Mouse (Mus musculus): ENCODE results near the gene Odf2. TPM values are rescaled to one million over a fixed set of nuclear protein-coding genes. Genes with fewer than 3 reads are reported as not detected.

Gene Odf2
- 49.0 and 49.3 TPM in 2 replicates for total RNA-seq (2012; rRNA removed)
- polyA plus RNA-seq (2012; ENCODE audit: insufficient read depth in 1 of 2, insufficient read length in 2 of 2, low read depth in 1 of 2, low replicate concordance in 2 of 2, missing spikeins in 1 of 2): 10 to 100 TPM in 1 of 2 experiments, not detected in 1; 82.8 TPM

DNA sequence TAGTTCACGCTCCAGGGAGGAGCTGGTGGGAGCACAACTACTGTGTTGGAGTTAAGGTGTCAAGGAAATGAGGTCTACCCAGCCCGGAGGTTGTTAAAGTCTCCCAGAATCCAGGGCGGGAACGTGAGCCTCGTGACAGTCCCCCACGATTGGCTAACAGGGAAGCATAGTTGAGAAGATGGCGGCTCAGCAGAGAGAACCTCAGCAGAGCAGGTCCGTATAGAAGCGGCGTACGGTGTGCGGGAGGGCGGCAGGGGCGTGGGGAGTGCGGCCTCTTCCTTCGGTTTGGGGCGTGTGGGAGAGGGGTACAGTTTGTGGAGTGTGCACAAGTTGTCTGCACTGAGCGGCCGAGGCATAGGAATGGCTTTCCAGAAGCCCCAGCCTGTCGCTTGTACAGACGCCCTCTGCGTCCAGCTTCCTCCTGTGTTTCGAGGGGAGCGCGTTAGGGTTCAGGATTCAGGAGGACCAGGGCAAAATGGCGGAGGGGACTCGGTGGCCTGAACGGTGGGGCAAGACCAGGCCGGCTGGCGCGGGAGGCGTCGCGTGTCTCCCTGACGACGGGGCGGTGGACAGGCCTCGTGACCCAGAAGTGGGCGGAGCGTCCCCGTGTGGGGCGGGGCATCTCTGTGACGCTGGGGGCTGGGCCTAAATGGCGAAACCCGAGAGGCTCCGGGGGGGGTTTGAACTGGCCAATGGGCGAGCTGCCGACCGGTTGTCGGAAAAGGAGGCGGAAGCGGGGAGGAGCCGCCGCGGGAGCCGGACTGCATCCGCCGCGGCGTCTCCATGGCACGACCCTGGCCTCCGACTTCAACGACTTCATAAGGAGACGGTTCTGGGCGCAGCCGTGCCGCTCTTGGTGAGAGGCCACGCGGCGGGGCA lies at the start of gene Odf2:
Odf2 (plus strand) TSS at position 156 of the 879 bp plus-strand sequence.
- TF ChIP-seq ELF1 (IDR thresholded peaks at IDR 0.05; ENCODE audit: low read depth, low read length) (peak; percentile 86), TCF12 (IDR thresholded peaks at IDR 0.05; ENCODE audit: low read depth, low read length) (peak; percentile 11; the same call in 1 of the 2 replicates), POLR2AphosphoS5 (IDR thresholded peaks at IDR 0.05; ENCODE audit: borderline replicate concordance, low read depth, low read length) (no peak), TBP (IDR thresholded peaks at IDR 0.05; ENCODE audit: low read depth, low read length) (0 out of 2 replicates have a peak, but pooled peaks have one; percentile 24), MYC (IDR thresholded peaks at IDR 0.05; ENCODE audit: low read depth, low read length) (peak; percentile 15; the same call in 1 of the 2 replicates), ZNF384 (IDR thresholded peaks at IDR 0.05; ENCODE audit: low read depth, low read length) (no peak), KAT2A (conservative IDR thresholded peaks at IDR 0.05; ENCODE audit: low read depth, low read length) (no peak), MXI1 (IDR thresholded peaks at IDR 0.05; ENCODE audit: low read depth, low read length) (peak; percentile 94), MEF2A (IDR thresholded peaks at IDR 0.05; ENCODE audit: extremely low read depth, insufficient replicate concordance, low read depth, low read length, poor library complexity, severe bottlenecking) (no peak), CHD2 (IDR thresholded peaks at IDR 0.05; ENCODE audit: low read length) (no peak), MAFK (IDR thresholded peaks at IDR 0.05; ENCODE audit: borderline replicate concordance, low read depth, low read length) (no peak), EP300 (IDR thresholded peaks at IDR 0.05; ENCODE audit: low read depth in 1 of 2, low read length in 2 of 2) (no peak), UBTF (IDR thresholded peaks at IDR 0.05; ENCODE audit: borderline replicate concordance, insufficient read depth, low read depth, low read length) (0 out of 2 replicates have a peak, but pooled peaks have one; percentile 31), USF1 (IDR thresholded peaks at IDR 0.05; ENCODE audit: low read depth, low read length) (peak; percentile 97), SIN3A (IDR thresholded peaks at IDR 0.05; ENCODE audit: low read length) (peak; percentile 96), ZMIZ1 (IDR thresholded peaks at IDR 0.05; ENCODE audit: low read depth, low read length) (peak; percentile 23; the same call in 1 of the 2 replicates), TAL1 (IDR thresholded peaks at IDR 0.05; ENCODE audit: low read length) (no peak), NELFE (IDR thresholded peaks at IDR 0.05; ENCODE audit: low read depth, low read length) (peak; percentile 71), ETS1 (IDR thresholded peaks at IDR 0.05; ENCODE audit: low read depth, low read length) (no peak; the same call in 1 of the 2 replicates), USF2 (IDR thresholded peaks at IDR 0.05; ENCODE audit: borderline replicate concordance in 1 of 2, insufficient read depth in 1 of 2, low read depth in 1 of 2, low read length in 2 of 2) (peak in 1 of 2 experiments; percentile 73; a peak in 2 of 4 replicates), POLR2AphosphoS2 (IDR thresholded peaks at IDR 0.05; ENCODE audit: low read length) (0 out of 2 replicates have a peak, but pooled peaks have one; percentile 55), CTCF (IDR thresholded peaks at IDR 0.05 in 2 of 3, conservative IDR thresholded peaks at IDR 0.05 in 1 of 3; ENCODE audit: control insufficient read depth in 1 of 3, insufficient read depth in 1 of 3, low read depth in 2 of 3, low read length in 3 of 3, poor library complexity in 1 of 3, severe bottlenecking in 1 of 3) (no peak), MAX (IDR thresholded peaks at IDR 0.05; ENCODE audit: low read length) (peak; percentile 88), E2F4 (IDR thresholded peaks at IDR 0.05; ENCODE audit: borderline replicate concordance, low read depth, low read length) (peak; percentile 72; the same call in 1 of the 2 replicates), HCFC1 (IDR thresholded peaks at IDR 0.05; ENCODE audit: low read depth, low read length) (peak; percentile 71), POLR2A (IDR thresholded peaks at IDR 0.05; ENCODE audit: control insufficient read depth in 1 of 2, insufficient read depth in 1 of 2, low read depth in 1 of 2, low read length in 2 of 2, poor library complexity in 1 of 2) (peak; percentile 1 to 78; a peak in 2 of 4 replicates), MAZ (IDR thresholded peaks at IDR 0.05; ENCODE audit: low read depth, low read length) (no peak)
- H3K27me3 ChIP-seq (ENCODE audit: control insufficient read depth in 1 of 2, insufficient read depth in 2 of 2, low read length in 2 of 2): no peaks in the 10 kb centered on the region
- peak; percentile 98 for DNase-seq (ENCODE audit: low read depth, low spot score)
- peak within 1 kb of the TSS; percentile 87 for H3K27ac ChIP-seq (ENCODE audit: control insufficient read depth, low read depth, low read length)
- H3K9ac ChIP-seq (ENCODE audit: control insufficient read depth, low read depth, low read length, poor library complexity, severe bottlenecking): peak within 1 kb of the TSS; percentile 92
- H3K79me2 ChIP-seq (ENCODE audit: control insufficient read depth, insufficient read depth, low read length, poor library complexity): peaks cover 14% of the 10 kb centered on the region
- peaks cover 0 to 14% of the 10 kb centered on the region in 2 experiments; a peak in 3 of 4 replicates for H3K4me1 ChIP-seq (ENCODE audit: control insufficient read depth in 1 of 2, insufficient read depth in 2 of 2, low read length in 2 of 2)
- H3K9me3 ChIP-seq (replicated peaks; ENCODE audit: insufficient read depth, low read length): no peaks in the 10 kb centered on the region
- H3K4me3 ChIP-seq (ENCODE audit: control insufficient read depth in 1 of 2, insufficient read depth in 1 of 2, low read depth in 2 of 2, low read length in 2 of 2): peak within 1 kb of the TSS; percentile 82 to 88
- peaks cover 0 to 14% of the 10 kb centered on the region in 2 experiments; a peak in 3 of 4 replicates for H3K36me3 ChIP-seq (ENCODE audit: control insufficient read depth in 1 of 2, insufficient read depth in 2 of 2, low read length in 2 of 2)
